Mouse (Mus musculus) embryonic fibroblast, embryonic 13.5 days (primary cell): ENCODE measurements around the gene Znhit6. TPM values are rescaled to one million over a fixed set of nuclear protein-coding genes. Genes with fewer than 3 reads are reported as not detected.

Source experiments
- H3K27ac ChIP-seq: 2 replicates; pipeline ENCODE4 v1.5.1; 2012; ENCODE audit warnings: low read length, control low read depth, inconsistent platforms; ENCODE audit not compliant: insufficient read depth
- H3K4me1 ChIP-seq: 2 replicates; pipeline ENCODE4 v1.6.1; 2011; ENCODE audit warnings: low read length; ENCODE audit not compliant: control insufficient read depth, insufficient read depth
- H3K4me3 ChIP-seq: 2 replicates; pipeline ENCODE4 v1.5.1; 2011; ENCODE audit warnings: mild to moderate bottlenecking, control low read depth, low read length; ENCODE audit not compliant: insufficient read depth
- CTCF ChIP-seq: IDR thresholded peaks from 2 replicates; pipeline ENCODE4 v1.5.1; 2011; ENCODE audit warnings: mild to moderate bottlenecking, control low read depth, low read length, moderate library complexity, borderline replicate concordance; ENCODE audit not compliant: insufficient read depth
- POLR2A ChIP-seq: IDR thresholded peaks from 2 replicates; pipeline ENCODE4 v1.6.1; 2011; ENCODE audit warnings: low read depth, mild to moderate bottlenecking, control low read depth, low read length, moderate library complexity
- polyA plus RNA-seq: library from polyadenylated mRNA; stranded (reverse); fragments of >200 nt; gene quantifications from 2 replicates; pipeline ENCODE4 v1.2.4, GENCODE M21; 2011; ENCODE audit warnings: low read depth; ENCODE audit not compliant: missing spikeins, insufficient read length

Gene Znhit6
- polyA plus RNA-seq, 1 experiment = 49.9 TPM

GRCm38 (mm10) chr3:145651029-145651977 is 75.3 kb downstream of the Znhit6 start:
- peak; percentile 43 for TF ChIP-seq POLR2A
- TF ChIP-seq CTCF = no peak
- Histone ChIP-seq H3K4me1 (peaks cover 6% of the 10 kb centered on the region), H3K4me3 (peak overlapping the region; percentile 80), H3K27ac (peak overlapping the region; percentile 99)

- peak overlapping the region; percentile 92 for H3K27ac ChIP-seq
- TF ChIP-seq POLR2A (no peak), CTCF (no peak)
- H3K4me3 ChIP-seq = peak overlapping the region; percentile 47
- peaks cover 6% of the 10 kb centered on the region for H3K4me1 ChIP-seq
These were observed 75.9 kb downstream of the Znhit6 start for GRCm38 (mm10) chr3:145651978-145652321.

- peak overlapping the region; percentile 92 for H3K27ac ChIP-seq
- TF ChIP-seq CTCF = no peak
- TF ChIP-seq POLR2A = peak; percentile 79
- peaks cover 6% of the 10 kb centered on the region for H3K4me1 ChIP-seq
- peak overlapping the region; percentile 47 for H3K4me3 ChIP-seq
These were observed 76.5 kb downstream of the Znhit6 start for GRCm38 (mm10) chr3:145652322-145653131.

GRCm38 (mm10) chr3:145653191-145653940 is 77.4 kb downstream of the Znhit6 start:
- Histone ChIP-seq H3K4me3 (peak overlapping the region; percentile 47), H3K4me1 (peaks cover 6% of the 10 kb centered on the region), H3K27ac (peak overlapping the region; percentile 92)
- TF ChIP-seq POLR2A (peak; percentile 50; the same call in 1 of the 2 replicates), CTCF (no peak)

GRCm38 (mm10) chr3:145654028-145654427 is 78.0 kb downstream of the Znhit6 start:
- TF ChIP-seq CTCF = no peak
- TF ChIP-seq POLR2A = no peak
- peaks cover 6% of the 10 kb centered on the region for H3K4me1 ChIP-seq
- peak overlapping the region; percentile 92; the same call in 1 of the 2 replicates for H3K27ac ChIP-seq
- peak overlapping the region; percentile 47 for H3K4me3 ChIP-seq

Other genes starting within 250 kb of the Znhit6 start
- 464 and 759 TPM in 2 replicates for gene Ccn1, start 73.8 kb downstream of the Znhit6 start, polyA plus RNA-seq
- 145 and 197 TPM in 2 replicates for gene Ddah1, start 182.5 kb downstream of the Znhit6 start, polyA plus RNA-seq